ENCODE assay signal across 24 mouse cellular contexts in genomic region chr2:164182692-164183255, GRCm38 (mm10). TPM values are rescaled to one million over a fixed set of nuclear protein-coding genes. Genes with fewer than 3 reads are reported as not detected.
"Had no signal": no experiment of that assay in that cellular context is flagged by ENCODE, and none has a peak within 500 bp of the region (broad histone marks: within the 10 kb centered on the region; RNA-seq: fewer than 3 reads in every experiment).

Wfdc5 (minus strand) TSS chr2:164182742.

- H3K9me3 ChIP-seq: liver, embryonic 15.5 days; megakaryocyte, embryonic 14.5 days; midbrain, embryonic 13.5 days; midbrain, embryonic 15.5 days; neural tube, embryonic 12.5 days; stomach, embryonic 15.5 days had no signal

- H3K4me2 ChIP-seq: liver, embryonic 15.5 days; lung, embryonic 14.5 days; midbrain, embryonic 11.5 days; midbrain, embryonic 13.5 days; midbrain, embryonic 15.5 days; neural tube, embryonic 12.5 days; stomach, embryonic 15.5 days had no signal

- H3K27ac ChIP-seq: liver, embryonic 15.5 days; macrophage; midbrain, embryonic 13.5 days; midbrain, embryonic 15.5 days; neural tube, embryonic 12.5 days; stomach, embryonic 15.5 days had no signal

- H3K9ac ChIP-seq: liver, embryonic 15.5 days; liver, postnatal 0 days; lung, embryonic 14.5 days; midbrain, embryonic 13.5 days; midbrain, embryonic 15.5 days; neural tube, embryonic 12.5 days; stomach, embryonic 15.5 days had no signal

- H3K27me3 ChIP-seq: liver, embryonic 15.5 days; midbrain, embryonic 13.5 days; midbrain, embryonic 15.5 days; stomach, embryonic 15.5 days had no signal

- H3K36me3 ChIP-seq: liver, embryonic 15.5 days; midbrain, embryonic 13.5 days; midbrain, embryonic 15.5 days; neural tube, embryonic 12.5 days; stomach, embryonic 15.5 days had no signal

- H3K4me3 ChIP-seq: liver, embryonic 15.5 days; megakaryocyte, embryonic 14.5 days; midbrain, embryonic 13.5 days; midbrain, embryonic 15.5 days; neural tube, embryonic 12.5 days; stomach, embryonic 15.5 days had no signal

- DNase-seq: liver, postnatal 0 days; lung, embryonic 14.5 days; lung, postnatal 14 days; lung, postnatal 36 days; right cerebral cortex, postnatal 14 days; thymus, adult 2 months; thymus, postnatal 25 days; thymus, postnatal 4 days had no signal

- H3K4me1 ChIP-seq: liver, embryonic 15.5 days; midbrain, embryonic 15.5 days; neural tube, embryonic 12.5 days; stomach, embryonic 15.5 days had no signal

- ATAC-seq: liver, postnatal 0 days; midbrain, embryonic 13.5 days; midbrain, embryonic 15.5 days had no signal

RNA-seq across cellular contexts. Expression of gene Wfdc5, which starts in this region (rescaled TPM):
- total RNA-seq: megakaryocyte progenitor cell, adult 5-6 weeks; midbrain, postnatal 0 days; monocyte, adult 5-6 weeks; neutrophil, adult 5-6 weeks had no signal
- polyA plus RNA-seq: liver, embryonic 15.5 days; liver, postnatal 0 days; lung, embryonic 14.5 days; lung, embryonic 16.5 days; macrophage; midbrain, embryonic 11.5 days; midbrain, embryonic 13.5 days; midbrain, embryonic 15.5 days; midbrain, postnatal 0 days; neural tube, embryonic 12.5 days; neural tube, embryonic 14.5 days; spleen, adult 2 months; testis, adult 2 months had no signal
